Mouse (Mus musculus) megakaryocyte progenitor cell, adult 5-6 weeks (primary cell): ENCODE data around the gene Spsb2. TPM values are rescaled to one million over a fixed set of nuclear protein-coding genes. Genes with fewer than 3 reads are reported as not detected.

Experiments
- ATAC-seq: replicated peaks from 2 replicates; pipeline ENCODE4 v1.8.0; 2016; ENCODE audit warnings: mild to moderate bottlenecking, moderate TSS enrichment, inconsistent platforms; ENCODE audit not compliant: poor library complexity
- total RNA-seq, 2 experiments: library from RNA; stranded (forward) in 1 of 2; stranded (reverse) in 1 of 2; fragments of 157-497, 149-512 nt in 1 of 2; fragments of 200-1000 nt in 1 of 2; gene quantifications; 2 replicates each; pipeline versions ENCODE4 v1.2.3 to v1.2.4; 2015 to 2017

The Spsb2 gene
- total RNA-seq (2015) (1.6 and 2.2 TPM in 2 replicates), total RNA-seq (2017) (6.0 and 9.0 TPM in 2 replicates)

GRCm38 (mm10) chr6:124808358-124809012, at the start of gene Spsb2:
TSS of gene Spsb2 (plus strand) at chr6:124808661.
- peak; percentile 30 for ATAC-seq

GRCm38 (mm10) chr6:124758849-124759232, 49.6 kb upstream of the Spsb2 start:
- ATAC-seq: no peak

- peak; percentile 90 for ATAC-seq
Measured at GRCm38 (mm10) chr6:124759259-124759658, 49.2 kb upstream of the Spsb2 start.

GRCm38 (mm10) chr6:124765951-124766350, 42.5 kb upstream of the Spsb2 start:
- no peak for ATAC-seq

- no peak for ATAC-seq
Measured at GRCm38 (mm10) chr6:124767536-124767919, 40.9 kb upstream of the Spsb2 start.

- peak; percentile 49 for ATAC-seq
Measured at GRCm38 (mm10) chr6:124767920-124768703, 40.3 kb upstream of the Spsb2 start.

GRCm38 (mm10) chr6:124768704-124769044, 39.8 kb upstream of the Spsb2 start:
- peak; percentile 33; the same call in 1 of the 2 replicates for ATAC-seq

- ATAC-seq: peak; percentile 62
Measured at GRCm38 (mm10) chr6:124769101-124769765, 39.2 kb upstream of the Spsb2 start, which contains the start of gene Eno2. TSS of gene Eno2 (minus strand) at chr6:124769673.

GRCm38 (mm10) chr6:124770013-124770412, 38.4 kb upstream of the Spsb2 start:
- no peak for ATAC-seq

- no peak for ATAC-seq
Measured at GRCm38 (mm10) chr6:124770511-124770910, 38.0 kb upstream of the Spsb2 start.

GRCm38 (mm10) chr6:124779222-124779983, 29.1 kb upstream of the Spsb2 start, which contains the start of gene Lrrc23:
TSS of gene Lrrc23 (minus strand) at chr6:124779727.
- ATAC-seq: peak; percentile 86

- ATAC-seq: no peak; the same call in 1 of the 2 replicates
Measured at GRCm38 (mm10) chr6:124779984-124780416, 28.5 kb upstream of the Spsb2 start.

- no peak for ATAC-seq
Measured at GRCm38 (mm10) chr6:124780917-124781316, 27.5 kb upstream of the Spsb2 start.

GRCm38 (mm10) chr6:124782436-124782835, 26.0 kb upstream of the Spsb2 start:
- peak; percentile 43 for ATAC-seq

GRCm38 (mm10) chr6:124786756-124787420, 21.6 kb upstream of the Spsb2 start:
- peak; percentile 85 for ATAC-seq

- ATAC-seq: no peak
Measured at GRCm38 (mm10) chr6:124787722-124788121, 20.7 kb upstream of the Spsb2 start.

GRCm38 (mm10) chr6:124789519-124789918, 18.9 kb upstream of the Spsb2 start:
- no peak for ATAC-seq

- peak; percentile 53; the same call in 1 of the 2 replicates for ATAC-seq
Measured at GRCm38 (mm10) chr6:124790121-124790520, 18.3 kb upstream of the Spsb2 start.

GRCm38 (mm10) chr6:124791911-124792310, 16.6 kb upstream of the Spsb2 start:
- no peak for ATAC-seq

GRCm38 (mm10) chr6:124795781-124796180, 12.7 kb upstream of the Spsb2 start:
- no peak for ATAC-seq
